Mouse (Mus musculus) WW6 (cell line): ENCODE results near the gene Ccl22.

Experiments used
- DNase-seq: peaks from one replicate; pipeline ENCODE4 v3.0.0-alpha.2; 2013; ENCODE audit warnings: low read depth, low spot score

Gene Ccl22

GRCm38 (mm10) chr8:94745476-94746184, at the start of gene Ccl22:
Gene Ccl22, plus strand, starts transcription at chr8:94745590.
- no peak for DNase-seq

- DNase-seq = peak; percentile 71
Observed at GRCm38 (mm10) chr8:94695994-94696384, 49.4 kb upstream of the Ccl22 start, which contains the start of gene Pllp. Gene Pllp, minus strand, starts transcription at chr8:94696278.

GRCm38 (mm10) chr8:94696566-94696965, 48.8 kb upstream of the Ccl22 start:
- no peak for DNase-seq

GRCm38 (mm10) chr8:94697956-94698355, 47.4 kb upstream of the Ccl22 start:
- DNase-seq = no peak

GRCm38 (mm10) chr8:94699366-94699765, 46.0 kb upstream of the Ccl22 start:
- no peak for DNase-seq

- no peak for DNase-seq
Observed at GRCm38 (mm10) chr8:94700421-94700935, 44.9 kb upstream of the Ccl22 start.

GRCm38 (mm10) chr8:94702156-94702555, 43.2 kb upstream of the Ccl22 start:
- no peak for DNase-seq

- DNase-seq = peak; percentile 77
Observed at GRCm38 (mm10) chr8:94702844-94703813, 42.3 kb upstream of the Ccl22 start.

- DNase-seq = peak; percentile 92
Observed at GRCm38 (mm10) chr8:94703972-94704668, 41.3 kb upstream of the Ccl22 start.

GRCm38 (mm10) chr8:94704669-94704984, 40.8 kb upstream of the Ccl22 start:
- no peak for DNase-seq

GRCm38 (mm10) chr8:94705581-94706245, 39.7 kb upstream of the Ccl22 start:
- DNase-seq = no peak

- no peak for DNase-seq
Observed at GRCm38 (mm10) chr8:94706732-94707395, 38.5 kb upstream of the Ccl22 start.

GRCm38 (mm10) chr8:94710336-94710735, 35.1 kb upstream of the Ccl22 start:
- no peak for DNase-seq

- DNase-seq = no peak
Observed at GRCm38 (mm10) chr8:94711160-94711718, 34.2 kb upstream of the Ccl22 start.

- DNase-seq = no peak
Observed at GRCm38 (mm10) chr8:94714556-94714955, 30.8 kb upstream of the Ccl22 start.

- no peak for DNase-seq
Observed at GRCm38 (mm10) chr8:94715871-94716270, 29.5 kb upstream of the Ccl22 start.

GRCm38 (mm10) chr8:94716841-94717240, 28.5 kb upstream of the Ccl22 start:
- no peak for DNase-seq

GRCm38 (mm10) chr8:94725998-94726397, 19.4 kb upstream of the Ccl22 start:
- no peak for DNase-seq

GRCm38 (mm10) chr8:94729301-94729700, 16.1 kb upstream of the Ccl22 start:
- no peak for DNase-seq

- DNase-seq = no peak
Observed at GRCm38 (mm10) chr8:94733821-94734465, 11.4 kb upstream of the Ccl22 start.
